Mouse (Mus musculus) testis, adult 2 months (tissue): ENCODE measurements around the gene Kcnj12.

Experiments
- CTCF ChIP-seq: fragments of 200-500 bp; IDR thresholded peaks from 2 replicates; pipeline ENCODE4 v1.5.1; 2012; ENCODE audit warnings: low read depth, mild to moderate bottlenecking, inconsistent platforms, low read length, moderate library complexity; ENCODE audit not compliant: control insufficient read depth, insufficient read depth, insufficient replicate concordance
- POLR2A ChIP-seq: fragments of 200-500 bp; IDR thresholded peaks from 2 replicates; pipeline ENCODE4 v1.6.1; 2012; ENCODE audit warnings: low read depth, mild to moderate bottlenecking, inconsistent platforms, low read length, moderate library complexity; ENCODE audit not compliant: control insufficient read depth

DNA sequence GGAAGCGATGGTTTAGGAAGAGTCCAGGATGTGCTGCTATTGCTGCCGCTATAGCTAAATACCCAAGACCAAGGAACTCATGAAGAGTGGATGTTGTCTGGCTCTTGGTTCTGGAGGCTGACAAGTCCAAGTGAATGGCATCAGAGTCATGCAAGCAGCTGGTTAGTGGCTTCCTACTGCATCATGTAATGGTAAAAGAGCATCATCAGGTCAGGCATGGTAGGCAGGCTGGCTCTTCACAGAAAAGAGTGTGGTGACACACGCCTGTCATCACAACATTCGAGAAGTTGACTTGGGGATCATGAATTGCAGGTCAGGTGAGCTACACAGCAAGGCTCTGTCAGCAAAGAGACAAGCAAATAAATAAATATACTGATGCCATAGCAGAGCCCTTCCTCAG is 89.1 kb downstream of the Kcnj12 start:
- TF ChIP-seq CTCF: no peak
- TF ChIP-seq POLR2A: no peak
